Mouse (Mus musculus) large intestine, adult 2 months (tissue): ENCODE data around the gene Kcnmb1. TPM values are rescaled to one million over a fixed set of nuclear protein-coding genes. Genes with fewer than 3 reads are reported as not detected.

Experiments
- DNase-seq: peaks from one replicate; pipeline ENCODE4 v3.0.0-alpha.2; 2012; ENCODE audit warnings: low read depth, low spot score
- WGBS: fragments of 180-500 bp; shearing (Covaris S2); methylation state at CpG from one replicate; pipeline ENCODE4 v1.1.7; 2018; 5-methylcytosine and 5-hydroxymethylcytosine counted together
- polyA plus RNA-seq: library from polyadenylated mRNA; depleted of rRNA; stranded (reverse); fragments of >200 nt; gene quantifications from 2 replicates; pipeline ENCODE4 v1.2.3, GENCODE M21; 2012

Gene Kcnmb1
- polyA plus RNA-seq, 1 experiment = 5.9 TPM

DNA sequence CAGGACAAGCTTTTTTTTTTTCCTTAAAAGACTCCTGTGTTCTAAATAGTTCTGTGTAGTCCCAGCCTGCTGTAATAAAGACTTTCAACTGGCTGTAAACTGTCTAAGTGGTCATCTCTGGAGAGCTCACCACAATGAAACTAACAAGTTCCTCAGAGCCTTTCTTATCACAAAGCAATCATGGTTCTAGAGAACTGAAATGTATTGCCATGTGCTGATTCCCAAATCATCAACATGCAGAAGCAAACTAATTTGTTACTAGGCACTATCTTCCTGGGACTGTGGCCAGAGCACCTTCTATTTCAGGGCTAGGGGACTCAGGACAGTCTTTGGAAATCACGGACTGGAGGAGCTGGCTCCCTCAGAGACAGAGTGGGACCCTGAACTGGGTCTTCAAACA is 19.2 kb upstream of the Kcnmb1 start:
- WGBS = 74% methylated on average over 1 of the region's 1 CpGs
- no peak for DNase-seq

DNA sequence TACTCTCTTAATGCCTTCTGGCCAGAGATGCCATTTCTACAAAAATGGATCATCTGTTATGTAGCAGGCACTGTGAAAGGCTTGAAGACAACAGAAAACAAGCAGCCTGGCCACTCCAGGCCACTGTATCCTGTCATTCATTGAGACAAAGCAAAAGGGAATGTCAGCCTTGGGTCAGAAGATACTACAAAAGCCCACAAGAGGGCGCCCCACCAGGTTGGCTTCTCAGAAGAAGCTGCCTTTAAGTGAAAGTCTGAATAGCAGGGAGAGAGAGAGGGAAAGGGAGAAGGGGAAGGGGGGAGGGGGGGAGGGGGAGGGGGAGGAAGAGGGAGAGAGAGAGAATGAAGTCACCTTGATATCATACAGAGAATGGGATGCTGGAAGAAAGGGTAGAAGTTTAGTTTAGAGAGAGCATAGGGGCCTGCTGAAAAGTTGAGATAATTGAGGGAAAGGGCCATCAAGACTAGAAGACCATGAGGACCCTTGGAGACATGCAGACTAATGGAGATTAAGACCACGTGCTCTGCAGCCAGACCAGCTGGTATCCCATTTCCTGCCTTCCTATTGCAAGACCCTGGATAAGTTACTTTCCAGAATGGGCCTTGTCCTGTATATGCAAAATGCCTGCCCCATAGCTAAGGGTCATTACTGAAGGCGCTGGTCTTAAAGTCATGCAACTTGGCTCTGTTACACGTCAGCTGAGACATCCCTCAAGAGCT is 18.6 kb upstream of the Kcnmb1 start:
- no peak for DNase-seq
- 67% methylated on average over 4 of the region's 4 CpGs for WGBS

DNA sequence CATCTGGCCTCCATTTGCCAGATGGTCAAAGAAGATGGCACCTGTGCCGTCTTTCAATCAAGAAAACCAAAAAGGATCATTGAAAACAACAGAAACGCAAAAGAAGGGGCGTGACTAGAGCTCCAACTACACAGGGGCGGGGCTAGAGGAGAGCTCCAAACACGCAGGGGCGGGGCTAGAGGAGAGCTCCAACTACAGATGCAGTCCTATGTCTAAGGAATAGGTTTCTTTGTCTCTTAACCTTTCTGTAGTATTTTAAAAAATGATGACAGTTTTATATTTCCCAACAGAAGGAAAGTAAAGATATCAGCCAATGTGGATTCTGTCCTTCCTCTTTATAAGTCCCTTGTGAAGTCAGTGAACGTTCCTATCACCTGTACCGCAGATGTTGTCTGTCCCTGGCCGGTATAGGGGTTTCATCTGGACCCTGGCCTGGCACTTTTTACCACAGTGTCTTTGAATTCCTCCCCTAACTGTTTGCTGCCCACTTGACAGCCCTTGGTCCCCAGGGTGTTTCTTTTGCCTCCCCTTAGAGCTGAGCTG is 18.0 kb upstream of the Kcnmb1 start:
- no peak for DNase-seq
- WGBS = 79% methylated on average over 9 of the region's 9 CpGs

DNA sequence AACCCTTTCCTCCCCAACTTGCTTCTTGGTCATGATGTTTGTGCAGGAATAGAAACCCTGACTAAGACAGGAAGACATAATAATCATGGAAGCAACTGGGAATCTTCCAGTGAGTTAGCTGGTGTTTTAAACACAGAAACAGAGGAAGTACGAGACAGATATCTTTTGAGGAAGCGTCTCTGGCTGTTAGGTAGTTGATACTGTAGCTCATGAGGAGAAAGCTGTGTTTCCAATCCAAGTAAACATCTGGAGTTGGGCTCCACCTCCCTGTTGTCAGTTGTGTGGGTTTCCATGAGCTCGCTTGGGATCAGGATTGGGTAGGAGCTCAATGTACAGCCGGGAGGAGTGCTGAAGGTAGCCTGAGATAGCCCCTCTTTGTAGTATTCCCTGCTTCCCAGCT is 16.3 kb upstream of the Kcnmb1 start:
- 79% methylated on average over 4 of the region's 4 CpGs for WGBS
- DNase-seq = no peak

DNA sequence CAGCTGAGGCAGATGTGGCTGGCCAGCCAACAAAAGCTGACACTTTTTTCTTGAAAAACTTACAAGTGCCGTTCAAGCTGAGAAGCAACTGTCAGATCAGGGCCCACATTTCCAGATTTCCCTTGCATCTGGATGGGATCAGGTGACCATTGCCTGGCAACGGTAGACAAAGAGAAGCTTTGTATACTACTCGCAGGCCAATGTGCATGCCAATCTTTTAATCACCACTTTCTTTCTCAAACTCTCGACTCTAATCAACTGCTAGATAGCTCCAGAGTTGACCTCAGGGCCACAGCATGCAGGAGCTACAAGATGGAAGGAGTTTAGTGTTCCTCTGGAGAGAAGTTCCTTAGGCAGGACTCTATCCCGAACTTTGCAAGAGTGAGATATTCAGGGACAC is 11.7 kb upstream of the Kcnmb1 start:
- DNase-seq = no peak
- 50% methylated on average over 5 of the region's 5 CpGs for WGBS

DNA sequence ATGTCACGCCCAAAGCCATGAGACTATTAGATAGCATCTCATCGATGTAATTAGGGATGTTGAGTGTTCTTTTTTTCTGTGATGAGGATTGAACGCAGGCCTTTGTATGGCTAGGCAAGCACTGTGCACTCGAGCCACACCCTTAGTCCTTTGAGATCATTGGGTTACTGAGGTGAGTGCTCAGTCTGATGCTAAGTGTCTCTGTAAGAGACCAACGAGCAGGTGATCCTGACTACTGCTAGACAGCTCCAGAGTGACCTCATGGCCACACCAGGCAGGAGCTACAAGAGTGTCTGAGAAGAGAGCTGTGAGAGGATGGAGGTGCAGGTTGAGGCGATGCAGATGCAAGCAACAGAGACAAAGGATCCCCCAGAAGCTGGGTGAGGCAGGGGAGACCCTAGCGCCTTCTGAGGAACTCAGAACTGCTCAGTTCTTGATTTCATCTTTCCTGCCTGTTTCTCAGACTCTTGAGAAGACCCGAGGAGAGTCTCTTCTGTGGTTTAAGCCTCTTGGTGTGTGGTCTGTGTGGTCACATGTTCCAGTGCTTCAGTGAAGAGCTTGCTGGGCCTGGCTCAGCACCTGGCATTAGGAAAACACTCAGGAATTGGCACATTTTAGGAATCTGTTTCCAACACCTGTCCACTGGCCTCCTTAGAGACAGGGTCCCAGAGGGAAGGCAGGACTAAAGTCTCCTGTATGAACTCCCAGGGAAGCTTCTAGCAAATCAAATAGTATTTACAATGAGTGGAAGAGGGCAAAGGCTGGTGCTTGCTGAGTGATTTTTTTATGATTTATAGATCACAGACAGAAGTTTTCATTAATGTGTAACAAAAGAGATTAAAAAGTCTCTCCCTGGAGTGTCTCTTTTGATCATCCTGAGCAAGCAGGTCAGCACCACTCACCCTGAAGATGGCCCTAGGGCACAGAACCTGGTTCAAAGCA is 10.9 kb upstream of the Kcnmb1 start:
- whole genome bisulfite sequencing = 57% methylated on average over 8 of the region's 8 CpGs
- no peak for DNase-seq

DNA sequence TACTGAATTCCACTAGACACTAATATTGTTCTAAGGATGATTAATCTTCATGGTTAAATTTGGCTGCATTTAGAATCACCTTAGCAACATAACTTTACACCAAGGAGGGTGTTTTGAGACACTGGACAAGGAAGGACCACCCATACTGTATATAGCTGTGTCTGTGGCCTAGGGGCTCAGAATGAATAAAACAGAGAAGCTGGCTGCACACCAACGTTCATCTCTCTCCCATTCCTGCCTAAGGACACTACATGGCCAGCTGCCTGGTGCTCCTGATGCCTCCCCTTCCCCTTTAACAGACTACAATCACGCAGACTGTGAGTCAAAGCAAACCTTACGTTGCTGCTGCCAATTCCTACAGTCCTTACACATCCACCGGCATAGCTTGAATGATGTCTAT is 6.8 kb upstream of the Kcnmb1 start:
- DNase-seq = no peak
- WGBS = 63% methylated on average over 4 of the region's 4 CpGs

DNA sequence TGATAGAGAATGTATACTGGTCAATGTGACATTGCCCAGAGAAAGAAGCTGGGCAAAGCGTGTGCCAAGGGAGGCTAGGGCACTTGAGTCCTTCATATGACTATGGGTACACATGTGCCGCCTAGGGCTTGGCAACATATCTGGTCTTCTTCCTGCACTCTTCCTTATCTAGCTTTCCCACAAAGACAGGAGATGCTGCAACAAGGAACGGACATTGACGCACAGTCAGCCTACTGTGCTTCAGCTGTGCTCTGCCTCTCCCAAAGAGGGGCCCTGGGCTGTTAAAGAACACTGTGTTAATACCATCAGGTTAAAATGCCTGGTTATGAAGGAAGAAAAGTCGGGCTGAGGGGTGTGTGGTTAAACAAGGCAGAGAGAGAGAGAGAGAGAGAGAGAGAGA is 6.2 kb upstream of the Kcnmb1 start:
- DNase-seq = no peak
- 76% methylated on average over 5 of the region's 5 CpGs for WGBS

DNA sequence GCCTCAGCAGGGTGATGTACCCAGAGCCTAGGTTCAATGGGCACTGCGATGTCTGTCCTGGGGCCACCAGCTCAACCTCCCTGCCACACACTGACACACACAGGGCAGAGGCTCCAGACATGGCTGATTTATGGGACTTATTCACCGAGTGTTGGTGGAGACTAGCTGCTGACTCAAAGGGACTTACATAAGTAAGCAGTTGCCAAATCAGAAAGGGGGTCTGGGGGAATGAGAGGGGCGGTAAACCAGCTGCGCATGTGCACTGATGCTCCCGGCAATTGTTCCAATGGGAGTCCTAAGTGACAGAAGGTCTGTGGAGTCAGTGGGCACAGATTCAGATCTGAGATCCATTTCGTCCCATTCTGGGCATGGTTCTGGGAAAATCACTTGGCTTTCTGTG is 5.2 kb upstream of the Kcnmb1 start:
- WGBS = 73% methylated on average over 6 of the region's 6 CpGs
- DNase-seq = no peak

DNA sequence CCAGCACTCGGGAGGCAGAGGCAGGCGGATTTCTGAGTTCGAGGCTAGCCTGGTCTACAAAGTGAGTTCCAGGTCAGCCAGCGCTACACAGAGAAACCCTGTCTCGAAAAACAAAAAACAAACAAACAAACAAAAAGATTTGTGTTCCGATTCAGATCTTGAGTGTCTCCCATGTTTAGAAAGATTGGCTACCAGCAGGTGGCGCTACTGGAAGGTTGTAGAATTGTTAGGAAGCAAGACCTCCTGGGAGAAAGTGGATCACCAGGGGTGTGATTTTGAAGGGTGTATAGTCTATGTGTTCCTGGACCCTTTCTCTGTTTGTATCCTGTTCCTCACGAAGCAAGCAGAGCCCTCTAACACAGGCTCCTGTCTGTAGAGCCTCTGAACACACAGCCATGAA is 4.1 kb upstream of the Kcnmb1 start:
- 81% methylated on average over 8 of the region's 8 CpGs for WGBS
- no peak for DNase-seq

DNA sequence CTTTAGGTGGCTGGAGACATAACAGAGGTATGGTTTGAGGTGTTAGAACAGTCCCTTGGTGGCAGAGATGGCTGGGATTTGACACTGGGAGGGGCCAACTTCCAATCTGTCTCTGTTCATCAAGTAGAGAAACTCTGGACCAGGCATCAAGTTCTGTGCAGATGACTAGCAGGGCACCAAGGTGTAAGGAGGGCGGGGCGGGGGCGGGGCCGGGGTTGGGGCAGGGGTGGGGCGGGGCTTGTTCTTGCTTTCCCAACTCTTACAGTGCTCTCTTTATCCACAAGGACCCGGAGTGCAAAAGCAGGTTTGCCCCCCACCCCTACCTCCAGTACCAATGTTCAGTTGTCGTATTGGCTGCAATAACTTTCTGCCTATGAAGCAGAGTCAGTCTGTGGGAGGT is 635 bp upstream of the Kcnmb1 start:
- DNase-seq = no peak
- 38% methylated on average over 7 of the region's 7 CpGs for WGBS

DNA sequence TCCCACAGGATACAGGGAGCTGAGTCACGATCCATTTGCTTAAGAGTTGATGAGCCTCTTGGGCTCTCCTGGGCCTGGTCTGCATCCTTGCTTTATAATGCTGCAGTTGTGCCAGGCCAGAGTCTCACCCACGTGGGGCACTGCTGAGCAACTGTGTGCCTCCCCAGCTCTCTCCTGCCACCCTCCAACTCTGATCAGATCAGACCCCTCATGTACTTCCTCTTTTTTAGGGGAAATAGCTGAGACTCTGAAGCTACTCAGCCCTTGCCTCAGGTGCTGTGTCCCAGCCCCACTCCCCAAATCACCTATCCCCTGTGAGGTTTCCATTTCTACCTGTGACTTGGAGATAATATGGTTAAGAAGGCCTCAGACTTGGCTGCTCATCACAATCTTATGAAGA is 2.6 kb downstream of the Kcnmb1 start:
- WGBS = 46% methylated on average over 2 of the region's 2 CpGs
- DNase-seq = no peak

DNA sequence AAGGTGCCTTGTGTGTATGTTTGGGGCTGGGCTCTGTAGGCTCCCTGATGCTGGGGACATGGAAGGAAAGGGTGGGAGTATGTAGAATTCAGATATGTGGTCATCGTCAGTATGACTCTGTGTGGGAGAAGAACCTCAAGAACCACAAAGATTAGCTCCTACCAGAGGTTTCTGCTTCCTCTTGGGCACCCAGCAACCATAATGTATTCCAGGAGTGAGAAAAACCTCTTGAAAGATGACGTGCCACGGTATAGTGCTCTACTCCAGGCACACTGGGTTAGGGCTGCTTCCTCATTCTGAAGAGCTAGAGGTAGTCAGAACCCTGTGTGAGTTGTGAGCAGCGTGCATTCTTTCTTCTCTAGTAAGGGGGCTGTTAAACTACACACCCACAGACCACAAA is 4.9 kb downstream of the Kcnmb1 start:
- no peak for DNase-seq
- 55% methylated on average over 4 of the region's 4 CpGs for WGBS

DNA sequence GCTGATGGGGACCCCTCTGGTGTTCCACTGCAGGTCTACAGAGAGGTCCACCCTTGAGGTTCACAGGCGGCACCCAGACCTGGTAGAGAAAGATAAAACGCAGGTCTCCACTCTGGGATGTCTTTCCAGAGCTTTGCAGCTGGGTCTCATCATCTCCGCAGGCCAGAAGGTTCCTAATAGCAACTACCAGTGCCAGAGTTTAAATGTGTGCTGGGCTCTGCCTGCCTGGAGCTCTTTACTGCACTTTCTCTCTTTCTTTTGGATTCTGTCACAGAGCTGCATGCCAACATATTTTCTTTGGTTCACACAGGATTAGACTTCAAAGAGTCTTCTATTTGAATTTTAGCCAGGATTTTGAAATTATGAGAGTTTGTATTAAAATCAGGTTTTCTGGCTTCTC is 6.4 kb downstream of the Kcnmb1 start:
- WGBS = 71% methylated on average over 3 of the region's 3 CpGs
- no peak for DNase-seq

DNA sequence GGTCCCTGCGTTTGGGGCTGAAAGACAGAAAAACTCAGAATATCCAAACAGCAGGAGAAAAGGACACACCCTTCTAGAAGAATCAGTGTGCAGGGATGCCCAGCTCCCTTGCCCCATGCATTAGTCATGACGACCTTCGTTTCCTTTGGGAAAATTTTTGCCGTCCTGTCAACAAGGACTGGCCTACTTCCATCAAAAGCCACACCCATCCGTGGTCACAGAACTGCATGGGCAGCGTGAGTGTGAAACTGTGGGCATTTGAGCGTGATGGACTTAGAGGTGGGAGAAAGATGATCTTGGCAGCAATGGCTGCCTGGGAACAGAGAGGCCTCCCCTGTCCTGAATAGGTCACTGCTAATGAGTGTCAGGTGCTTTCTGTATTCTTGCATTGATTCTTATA is 9.3 kb downstream of the Kcnmb1 start:
- DNase-seq = no peak
- WGBS = 67% methylated on average over 7 of the region's 7 CpGs

DNA sequence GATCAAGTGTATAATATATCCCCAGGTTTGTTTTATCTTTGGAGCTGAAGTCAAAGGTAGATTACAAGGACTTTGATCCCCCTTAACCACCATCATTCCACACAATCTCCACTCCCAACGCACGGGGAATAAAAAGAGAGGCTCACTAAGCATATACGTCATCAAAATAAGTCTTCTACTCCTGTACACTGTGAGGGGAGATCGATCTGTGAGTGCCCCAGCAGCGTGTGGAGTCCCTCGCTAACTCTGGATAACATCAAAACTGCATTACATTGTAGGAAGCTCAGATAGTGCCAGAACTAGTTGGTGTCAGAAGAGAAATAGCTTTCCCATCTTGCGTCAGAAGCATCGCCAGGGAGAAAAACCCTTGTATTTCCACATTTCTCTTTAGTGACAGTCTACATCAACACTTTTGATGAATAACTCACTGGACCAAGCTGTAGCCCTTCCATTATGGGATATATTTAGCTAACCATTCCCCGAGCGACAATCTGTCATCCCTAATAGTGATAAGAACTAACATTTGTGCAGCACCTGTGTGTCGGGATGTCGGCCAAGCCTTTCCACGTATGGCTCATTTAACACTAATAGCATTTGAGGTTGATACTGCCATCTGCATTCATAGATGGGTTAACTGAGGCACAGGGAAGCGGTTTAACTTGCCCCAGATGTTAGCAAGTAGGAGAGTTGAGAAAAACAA is 11.7 kb downstream of the Kcnmb1 start:
- WGBS = 74% methylated on average over 14 of the region's 14 CpGs
- DNase-seq = no peak

DNA sequence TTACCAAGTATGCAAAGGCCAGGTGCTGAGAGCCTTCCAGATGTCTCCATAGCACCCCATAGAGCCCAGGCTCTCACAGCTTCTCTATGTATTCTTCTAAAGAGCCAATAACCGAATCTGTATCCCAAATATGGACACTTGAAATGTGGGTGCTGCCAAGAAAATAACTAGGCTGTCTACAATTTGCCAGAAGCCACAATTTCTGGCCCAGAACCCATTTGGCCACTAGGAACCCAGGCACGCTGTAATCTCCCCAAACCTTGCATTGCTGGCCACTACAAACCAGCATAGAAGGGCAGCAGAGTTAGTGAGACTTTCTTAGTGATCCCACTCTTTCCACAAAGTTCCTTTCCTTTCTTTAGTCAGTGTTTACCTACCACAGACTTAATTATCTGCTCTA is 12.3 kb downstream of the Kcnmb1 start:
- 70% methylated on average over 2 of the region's 2 CpGs for WGBS
- DNase-seq = no peak

DNA sequence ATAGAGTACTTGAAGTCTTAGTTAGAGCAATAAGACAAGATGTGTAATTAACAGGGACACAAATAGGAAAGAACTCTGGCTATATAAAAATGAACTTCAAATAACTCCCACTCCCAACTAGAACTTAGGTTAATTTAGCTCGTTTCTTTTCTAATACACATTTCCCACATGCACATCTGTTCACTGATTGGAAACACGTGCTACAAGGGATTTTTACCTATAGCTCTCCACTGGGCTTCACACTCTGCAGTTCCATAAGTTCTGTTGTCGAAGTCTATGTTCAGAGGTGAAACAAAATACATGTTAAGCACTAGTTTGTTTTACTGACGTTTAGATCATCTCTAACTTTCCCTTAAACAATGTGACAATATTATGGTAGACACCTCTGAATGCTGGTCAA is 17.3 kb downstream of the Kcnmb1 start:
- no peak for DNase-seq
- 73% methylated on average over 4 of the region's 4 CpGs for WGBS

DNA sequence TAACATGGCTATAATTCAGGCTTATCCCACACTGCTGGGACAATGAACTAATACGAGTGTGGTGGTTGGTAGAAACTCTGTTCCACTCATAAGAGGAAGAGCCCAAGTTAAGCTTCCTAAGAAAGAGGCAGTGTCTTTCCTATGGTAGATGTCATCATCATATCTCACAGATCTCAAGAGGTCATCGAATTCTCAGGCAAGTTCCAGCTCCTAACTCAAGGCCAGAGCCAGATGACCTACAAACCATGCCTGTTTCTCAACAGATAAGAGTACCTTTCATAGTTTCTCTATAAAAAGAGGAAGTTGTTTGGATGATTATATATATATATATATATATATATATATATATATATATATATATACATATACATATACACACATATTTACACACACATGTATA is 23.7 kb downstream of the Kcnmb1 start:
- DNase-seq = no peak
- 76% methylated on average over 2 of the region's 2 CpGs for WGBS

DNA sequence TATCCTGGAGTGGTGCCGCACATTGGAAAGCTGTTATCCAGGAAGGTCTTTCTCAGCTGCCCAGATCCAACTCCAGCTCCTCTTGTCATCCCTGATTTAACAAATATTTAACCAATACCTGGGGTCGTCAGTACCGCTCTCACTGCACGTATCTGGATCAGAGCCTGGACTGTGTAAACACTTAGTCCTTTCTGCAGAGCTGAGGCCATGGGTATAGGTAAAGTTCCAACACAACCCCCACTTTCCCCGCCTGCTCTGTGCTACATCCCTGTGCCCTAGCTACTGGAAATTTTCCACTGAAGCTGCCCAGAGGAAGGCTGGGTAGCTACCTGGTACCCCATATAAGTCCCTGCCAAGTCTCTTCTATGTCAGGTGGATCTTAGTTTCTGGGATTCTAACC is 27.2 kb downstream of the Kcnmb1 start:
- 40% methylated on average over 5 of the region's 5 CpGs for WGBS
- DNase-seq = no peak
